In genomic region chr17:55878636-55879369, GRCm38 (mm10) we compare ENCODE assay signal across 8 mouse cellular contexts. TPM values are rescaled to one million over a fixed set of nuclear protein-coding genes. Genes with fewer than 3 reads are reported as not detected.
DNase-seq lines count a peak whose midpoint lies in the region; ATAC-seq lines count a peak whose summit lies in the region.
"Not testable (repeated sequence)": the region's sequence is repeated elsewhere in the genome, so short reads cannot be mapped to it uniquely, and the experiment has no call there.

Gene Zfp119a (minus strand): TSS chr17:55878930.

- peak within 1 kb of the TSS; percentile 70 for H3K9ac ChIP-seq in lung, embryonic 16.5 days (ENCODE audit: low read length)

- peak; percentile 90 for DNase-seq in MEL-GATA-1-ER (ENCODE audit: extremely low read depth, low read depth)
- DNase-seq in cerebellum, adult 8-10 months, result peak; percentile 83
- DNase-seq in forelimb bud, embryonic 11.5 days (ENCODE audit: low read depth, low spot score), result peak; percentile 82
- peak; percentile 70 for DNase-seq in layer of hippocampus, adult 9-10 months (ENCODE audit: low spot score)
- DNase-seq in ovary, postnatal 14 days (ENCODE audit: low spot score), result peak; percentile 58
- peak; percentile 55 for DNase-seq in thymus, postnatal 14 days

- H3K27ac ChIP-seq in lung, embryonic 16.5 days (ENCODE audit: low read length), result peak within 1 kb of the TSS; percentile 69

- WGBS in lung, embryonic 16.5 days, result under 1% methylated on average over 32 of the region's 53 CpGs

- peak within 1 kb of the TSS; percentile 59 for H3K4me3 ChIP-seq in lung, embryonic 16.5 days (ENCODE audit: low read length)

- not testable (repeated sequence) for H3K9me3 ChIP-seq in lung, embryonic 16.5 days (ENCODE audit: control insufficient read depth, low read length)

- H3K4me1 ChIP-seq in lung, embryonic 16.5 days (replicated peaks; ENCODE audit: control insufficient read depth, insufficient read depth, low read length), result not testable (repeated sequence)

- not testable (repeated sequence) for H3K36me3 ChIP-seq in lung, embryonic 16.5 days (ENCODE audit: control insufficient read depth, insufficient read depth, low read length)

- ATAC-seq in hematopoietic stem cell, adult 5-6 weeks (replicated peaks in 1 of 2; ENCODE audit: insufficient read depth in 1 of 2, low FRiP score in 2 of 2, low TSS enrichment in 1 of 2, low read depth in 1 of 2, poor library complexity in 2 of 2, severe bottlenecking in 2 of 2), result peak; percentile 98 to 99
- peak; percentile 99 for ATAC-seq in lung, embryonic 16.5 days (ENCODE audit: low read depth)

- H3K4me2 ChIP-seq in lung, embryonic 16.5 days (ENCODE audit: low read depth, low read length), result peak within 1 kb of the TSS; percentile 68

- not testable (repeated sequence) for H3K27me3 ChIP-seq in lung, embryonic 16.5 days (ENCODE audit: control insufficient read depth, insufficient read depth, low read depth, low read length)

RNA-seq across cellular contexts. Expression of gene Zfp119a, which starts in this region (rescaled TPM):
- total RNA-seq in hematopoietic stem cell, adult 5-6 weeks (2017), result 10.6 and 17.1 TPM in 2 replicates
- 9.1 and 10.7 TPM in 2 replicates for polyA plus RNA-seq in lung, embryonic 16.5 days (2015; fragmentation: Nextera tagmentation; extraction: Ambion mirVana)

Comparison
In these comparisons a context has a peak if more than half of its experiments do, and no peak if none do; other contexts are left out.
1. Peak in every context shown above with its lines: DNase-seq, ATAC-seq, H3K4me3 ChIP-seq and H3K27ac ChIP-seq.